Mouse (Mus musculus) testis, adult 2 months (tissue): ENCODE results near the gene Hic2. TPM values are rescaled to one million over a fixed set of nuclear protein-coding genes. Genes with fewer than 3 reads are reported as not detected.

Experiments used
- H3K27ac ChIP-seq: fragments of 200-500 bp; 2 replicates; pipeline ENCODE4 v1.5.1; 2012; ENCODE audit warnings: low read depth, low read length; ENCODE audit not compliant: control insufficient read depth, insufficient read depth
- H3K27me3 ChIP-seq: fragments of 200-500 bp; 2 replicates; pipeline ENCODE4 v1.6.1; 2012; ENCODE audit warnings: mild to moderate bottlenecking, low read length, moderate library complexity; ENCODE audit not compliant: control insufficient read depth, insufficient read depth
- H3K36me3 ChIP-seq: fragments of 200-500 bp; 2 replicates; pipeline ENCODE4 v1.6.1; 2012; ENCODE audit warnings: mild to moderate bottlenecking, low read length; ENCODE audit not compliant: control insufficient read depth, insufficient read depth
- H3K4me1 ChIP-seq: fragments of 200-500 bp; 2 replicates; pipeline ENCODE4 v1.6.1; 2012; ENCODE audit warnings: low read length; ENCODE audit not compliant: control insufficient read depth, insufficient read depth
- H3K4me3 ChIP-seq: fragments of 200-500 bp; 2 replicates; pipeline ENCODE4 v1.5.1; 2012; ENCODE audit warnings: low read depth, mild to moderate bottlenecking, low read length, moderate library complexity, mixed read lengths; ENCODE audit not compliant: control insufficient read depth
- CTCF ChIP-seq: fragments of 200-500 bp; IDR thresholded peaks from 2 replicates; pipeline ENCODE4 v1.5.1; 2012; ENCODE audit warnings: low read depth, mild to moderate bottlenecking, inconsistent platforms, low read length, moderate library complexity; ENCODE audit not compliant: control insufficient read depth, insufficient read depth, insufficient replicate concordance
- POLR2A ChIP-seq: fragments of 200-500 bp; IDR thresholded peaks from 2 replicates; pipeline ENCODE4 v1.6.1; 2012; ENCODE audit warnings: low read depth, mild to moderate bottlenecking, inconsistent platforms, low read length, moderate library complexity; ENCODE audit not compliant: control insufficient read depth
- polyA plus RNA-seq: library from polyadenylated mRNA; depleted of rRNA; stranded (reverse); fragments of >200 nt; gene quantifications from 2 replicates; pipeline ENCODE4 v1.2.3, GENCODE M21; 2012; rRNA removed

Hic2 gene
- polyA plus RNA-seq, 1 experiment, result 4.1 TPM

DNA sequence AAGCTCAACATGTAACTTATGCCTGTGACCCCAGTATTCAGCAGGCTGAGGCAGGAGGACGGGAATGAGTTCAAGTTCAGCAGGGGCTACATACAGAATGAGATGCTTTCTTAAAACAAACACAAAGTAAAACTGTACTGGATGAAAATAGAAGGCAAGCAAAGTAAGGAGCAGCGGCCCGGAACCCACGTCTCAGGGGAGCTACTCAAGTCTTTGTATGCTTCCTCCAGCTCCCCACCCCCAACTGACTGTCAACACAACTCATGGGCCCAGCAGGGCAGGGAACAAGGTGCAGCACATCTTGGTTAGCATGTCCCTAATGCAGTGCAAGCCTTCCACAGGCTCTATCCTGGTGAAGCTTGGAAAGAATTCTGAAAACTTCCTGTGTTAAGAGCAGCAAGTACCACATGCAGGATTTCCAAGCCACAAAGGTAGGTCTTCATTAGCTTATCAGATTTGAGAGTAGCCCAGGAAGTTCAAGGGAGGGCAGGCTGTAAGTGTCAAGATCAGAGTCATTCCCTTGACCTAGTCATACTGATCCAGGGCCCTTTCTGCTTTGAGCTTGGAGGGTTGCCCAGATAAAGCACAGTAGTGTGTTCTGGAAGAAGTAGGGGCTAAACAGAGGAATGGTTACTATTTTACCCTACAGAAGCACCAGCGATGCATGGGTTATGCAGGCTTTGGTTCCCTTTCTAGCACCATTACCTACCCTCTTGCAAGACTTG is 70.3 kb downstream of the Hic2 start:
- Histone ChIP-seq H3K27ac (no peak overlapping the region), H3K27me3 (no peaks in the 10 kb centered on the region), H3K36me3 (peaks cover 8% of the 10 kb centered on the region), H3K4me3 (no peak overlapping the region), H3K4me1 (no peaks in the 10 kb centered on the region)
- TF ChIP-seq CTCF, result no peak
- no peak for TF ChIP-seq POLR2A

DNA sequence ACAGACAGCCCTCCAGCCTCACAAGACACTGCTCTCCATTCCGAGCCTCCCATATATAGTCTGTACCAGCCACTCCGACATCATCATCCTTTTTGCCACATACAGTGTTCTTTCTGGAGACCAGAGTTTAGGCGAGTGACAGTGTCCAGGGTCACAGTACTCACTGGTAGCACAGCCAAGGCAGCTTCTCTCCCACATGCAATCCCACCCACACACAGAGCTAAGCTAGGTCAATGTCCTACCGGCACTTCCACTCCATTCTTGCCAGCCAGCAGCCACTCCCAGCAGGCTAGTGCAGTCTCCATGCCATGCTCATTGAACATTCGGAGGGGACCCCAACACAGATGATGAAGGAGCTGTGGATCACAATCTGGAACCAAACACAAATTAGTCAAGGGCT is 74.1 kb downstream of the Hic2 start:
- Histone ChIP-seq H3K27ac (no peak overlapping the region), H3K27me3 (no peaks in the 10 kb centered on the region), H3K4me1 (no peaks in the 10 kb centered on the region), H3K36me3 (peaks cover 8% of the 10 kb centered on the region), H3K4me3 (no peak overlapping the region)
- TF ChIP-seq CTCF (no peak), POLR2A (no peak)

DNA sequence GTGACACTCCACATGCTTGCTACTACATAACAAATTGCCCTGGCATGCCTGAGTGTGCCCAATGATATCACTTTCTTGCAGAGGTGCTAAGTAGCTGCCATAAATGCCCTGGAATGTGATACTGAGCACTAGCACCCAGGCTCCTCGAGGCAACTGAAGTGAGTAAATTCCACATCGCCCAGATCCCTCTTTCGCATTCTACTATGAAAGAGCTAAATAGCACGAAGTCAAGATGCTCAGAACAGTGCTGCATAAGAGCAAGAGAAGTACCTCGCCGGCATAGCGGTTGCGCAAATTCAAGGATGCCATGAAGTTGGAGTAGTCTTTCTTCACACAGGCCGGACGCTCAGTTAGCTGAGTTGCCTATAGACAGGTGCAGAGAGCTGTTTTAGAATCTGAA is 75.7 kb downstream of the Hic2 start:
- TF ChIP-seq POLR2A (no peak), CTCF (no peak)
- peaks cover 5% of the 10 kb centered on the region for H3K36me3 ChIP-seq
- H3K27me3 ChIP-seq, result no peaks in the 10 kb centered on the region
- no peaks in the 10 kb centered on the region for H3K4me1 ChIP-seq
- no peak overlapping the region for H3K4me3 ChIP-seq
- no peak overlapping the region for H3K27ac ChIP-seq

DNA sequence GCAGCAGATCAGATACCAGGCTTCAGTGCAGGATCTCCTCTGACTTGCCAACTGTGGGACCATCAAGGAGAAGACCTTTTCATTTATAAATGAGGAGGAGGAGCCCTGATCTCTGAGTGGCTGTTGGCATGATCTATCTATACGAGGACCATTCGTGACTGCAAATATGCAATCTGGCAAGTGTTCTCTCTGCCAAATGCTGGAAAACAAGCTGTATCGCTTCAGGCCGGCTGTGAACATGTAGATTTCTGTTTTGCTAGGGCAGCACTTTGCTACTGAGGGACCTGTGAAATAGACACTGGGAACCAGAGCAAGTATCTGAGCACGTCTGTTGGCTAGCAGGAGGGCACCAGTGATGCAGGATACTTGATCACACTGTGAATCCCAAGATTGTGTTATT is 79.2 kb downstream of the Hic2 start:
- Histone ChIP-seq H3K27ac (no peak overlapping the region), H3K36me3 (peaks cover 7% of the 10 kb centered on the region), H3K4me1 (no peaks in the 10 kb centered on the region), H3K27me3 (no peaks in the 10 kb centered on the region), H3K4me3 (no peak overlapping the region)
- TF ChIP-seq CTCF (no peak), POLR2A (no peak)

Other genes with a start within 250 kb of the Hic2 start
- gene Ypel1, start 163.9 kb upstream of the Hic2 start, polyA plus RNA-seq, result 417 and 464 TPM in 2 replicates
- gene Ppil2, start 122.3 kb upstream of the Hic2 start, polyA plus RNA-seq, result 75.3 and 88.8 TPM in 2 replicates
- gene 2610318N02Rik, start 108.4 kb upstream of the Hic2 start, polyA plus RNA-seq, result 3,527 and 3,682 TPM in 2 replicates
- gene Sdf2l1, start 101.2 kb upstream of the Hic2 start, polyA plus RNA-seq, result 77.4 and 82.4 TPM in 2 replicates
- gene Ydjc, start 89.0 kb upstream of the Hic2 start, polyA plus RNA-seq, result 51.5 and 58.7 TPM in 2 replicates
- 276 and 291 TPM in 2 replicates for gene Ccdc116, start 86.3 kb upstream of the Hic2 start, polyA plus RNA-seq
- 65.9 and 80.1 TPM in 2 replicates for gene Ube2l3, start 30.9 kb upstream of the Hic2 start, polyA plus RNA-seq
- gene Rimbp3, start 25.0 kb upstream of the Hic2 start, polyA plus RNA-seq, result 159 and 181 TPM in 2 replicates
- 270 and 279 TPM in 2 replicates for gene Tmem191c, start 42.5 kb downstream of the Hic2 start, polyA plus RNA-seq
- 0.10 TPM in 1 of 2 replicates, not detected in the other for gene Serpind1, start 97.8 kb downstream of the Hic2 start, polyA plus RNA-seq
- gene Snap29, start 172.4 kb downstream of the Hic2 start, polyA plus RNA-seq, result 7.1 and 8.3 TPM in 2 replicates
- 87.0 and 88.7 TPM in 2 replicates for gene Pi4ka, start 172.7 kb downstream of the Hic2 start, polyA plus RNA-seq
- gene Crkl, start 218.4 kb downstream of the Hic2 start, polyA plus RNA-seq, result 12.1 and 15.5 TPM in 2 replicates